Mouse (Mus musculus): ENCODE data around the gene Cmah. TPM values are rescaled to one million over a fixed set of nuclear protein-coding genes. Genes with fewer than 3 reads are reported as not detected.
"Not testable (repeated sequence)": the region's sequence is repeated elsewhere in the genome, so short reads cannot be mapped to it uniquely, and the experiment has no call there.

The Cmah gene
- total and polyA plus RNA-seq, 3 experiments, result 1.4 to 2.2 TPM; not detected in 1

DNA sequence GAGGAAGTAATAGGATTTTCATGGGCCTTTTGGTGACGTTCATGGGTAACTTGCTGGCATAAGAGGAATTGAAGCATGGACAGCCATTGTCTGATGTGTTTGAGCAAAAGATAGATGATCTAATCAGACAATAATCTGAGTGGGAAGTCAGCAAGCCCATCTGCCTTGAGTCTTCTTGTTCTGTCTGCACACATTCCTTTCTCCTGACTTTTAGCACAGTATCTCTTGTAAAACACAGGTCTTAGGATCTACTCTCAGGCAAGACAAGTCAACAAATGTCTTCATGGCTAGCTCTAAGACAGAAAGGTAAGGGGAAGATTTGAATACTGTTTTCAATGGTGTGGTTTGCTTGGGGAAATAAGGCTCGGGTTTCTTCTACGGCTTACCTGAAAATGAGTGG, 70.0 kb downstream of the Cmah start:
- H3K27me3 ChIP-seq (ENCODE audit: control insufficient read depth in 1 of 2, insufficient read depth in 2 of 2, low read length in 2 of 2), result peaks cover 0 to 4% of the 10 kb centered on the region in 2 experiments; a peak in 2 of 4 replicates
- TF ChIP-seq ZC3H11A (IDR thresholded peaks at IDR 0.05; ENCODE audit: low read depth, low read length) (no peak), NELFE (IDR thresholded peaks at IDR 0.05; ENCODE audit: low read depth, low read length) (no peak), ETS1 (IDR thresholded peaks at IDR 0.05; ENCODE audit: low read depth, low read length) (no peak), GATA1 (IDR thresholded peaks at IDR 0.05; ENCODE audit: low read depth, low read length) (no peak), ZNF384 (IDR thresholded peaks at IDR 0.05; ENCODE audit: low read depth, low read length) (no peak)
- no peaks in the 10 kb centered on the region for H3K79me2 ChIP-seq (ENCODE audit: control insufficient read depth, insufficient read depth, low read length, poor library complexity)
- no peak for DNase-seq (ENCODE audit: low read depth, low spot score)
- H3K9me3 ChIP-seq (replicated peaks; ENCODE audit: insufficient read depth, low read length), result no peaks in the 10 kb centered on the region
- H3K36me3 ChIP-seq (ENCODE audit: control insufficient read depth in 1 of 2, insufficient read depth in 2 of 2, low read length in 2 of 2), result peaks cover 0 to 6% of the 10 kb centered on the region in 2 experiments; a peak in 2 of 4 replicates
- H3K4me3 ChIP-seq (ENCODE audit: control insufficient read depth in 1 of 2, insufficient read depth in 1 of 2, low read depth in 2 of 2, low read length in 2 of 2), result no peak overlapping the region
- H3K9ac ChIP-seq (ENCODE audit: control insufficient read depth, low read depth, low read length, poor library complexity, severe bottlenecking), result no peak overlapping the region
- peaks cover 3% of the 10 kb centered on the region in 2 experiments; a peak in 3 of 4 replicates for H3K4me1 ChIP-seq (ENCODE audit: control insufficient read depth in 1 of 2, insufficient read depth in 2 of 2, low read length in 2 of 2)
- no peak overlapping the region for H3K27ac ChIP-seq (ENCODE audit: control insufficient read depth, low read depth, low read length)

DNA sequence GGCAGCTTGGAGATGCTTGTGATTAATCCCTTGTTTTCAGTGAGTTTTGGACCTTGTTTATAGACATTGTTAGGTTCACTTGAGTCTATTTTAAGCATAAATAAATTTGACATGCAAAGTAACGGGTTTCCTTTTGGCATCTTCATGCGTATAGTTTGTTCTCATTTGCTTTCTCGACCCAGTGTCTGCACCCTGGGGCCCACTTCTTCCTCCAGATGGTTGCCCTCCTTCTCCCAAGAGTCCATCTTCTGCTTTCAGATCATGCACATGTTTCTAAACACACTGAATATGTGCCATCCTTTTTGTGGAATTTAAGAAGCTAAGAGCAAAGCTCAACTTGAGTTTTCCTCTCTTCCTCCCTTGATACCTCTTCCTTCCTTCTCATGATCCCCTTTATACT, 71.3 kb downstream of the Cmah start:
- Histone ChIP-seq H3K4me3 (ENCODE audit: control insufficient read depth in 1 of 2, insufficient read depth in 1 of 2, low read depth in 2 of 2, low read length in 2 of 2) (no peak overlapping the region), H3K79me2 (ENCODE audit: control insufficient read depth, insufficient read depth, low read length, poor library complexity) (no peaks in the 10 kb centered on the region), H3K4me1 (ENCODE audit: control insufficient read depth in 1 of 2, insufficient read depth in 2 of 2, low read length in 2 of 2) (no peaks in the 10 kb centered on the region), H3K36me3 (ENCODE audit: control insufficient read depth in 1 of 2, insufficient read depth in 2 of 2, low read length in 2 of 2) (peaks cover 0 to 1% of the 10 kb centered on the region in 2 experiments; a peak in 1 of 4 replicates), H3K27ac (ENCODE audit: control insufficient read depth, low read depth, low read length) (no peak overlapping the region), H3K27me3 (ENCODE audit: control insufficient read depth in 1 of 2, insufficient read depth in 2 of 2, low read length in 2 of 2) (peaks cover 0 to 4% of the 10 kb centered on the region in 2 experiments; a peak in 3 of 4 replicates), H3K9me3 (replicated peaks; ENCODE audit: insufficient read depth, low read length) (no peaks in the 10 kb centered on the region), H3K9ac (ENCODE audit: control insufficient read depth, low read depth, low read length, poor library complexity, severe bottlenecking) (no peak overlapping the region)
- DNase-seq (ENCODE audit: low read depth, low spot score), result no peak
- TF ChIP-seq NELFE (IDR thresholded peaks at IDR 0.05; ENCODE audit: low read depth, low read length), result no peak
- no peak for TF ChIP-seq HCFC1 (IDR thresholded peaks at IDR 0.05; ENCODE audit: low read depth, low read length)

DNA sequence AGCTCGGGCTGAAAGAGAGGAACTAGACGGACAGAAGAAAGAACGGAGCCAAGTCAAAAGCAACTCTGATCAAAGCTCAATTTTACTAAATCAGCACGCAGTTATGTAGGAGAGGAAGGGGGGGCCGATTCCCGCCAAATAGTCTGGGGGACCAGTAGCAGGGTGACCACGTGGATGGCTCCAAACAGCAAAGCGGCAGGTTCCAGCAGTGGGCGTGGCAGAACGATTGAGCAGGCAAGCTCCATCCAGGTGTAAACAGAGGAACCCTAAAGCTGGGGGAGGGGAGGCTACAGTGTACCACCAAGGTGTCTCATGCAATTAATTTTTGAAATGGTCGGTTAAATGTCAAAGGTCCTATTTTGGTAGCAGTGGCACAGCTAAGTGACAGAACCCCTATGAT, 74.6 kb downstream of the Cmah start:
- not testable (repeated sequence) for H3K27me3 ChIP-seq (ENCODE audit: control insufficient read depth in 1 of 2, insufficient read depth in 2 of 2, low read length in 2 of 2); H3K9ac ChIP-seq (ENCODE audit: control insufficient read depth, low read depth, low read length, poor library complexity, severe bottlenecking); H3K4me1 ChIP-seq (ENCODE audit: control insufficient read depth in 1 of 2, insufficient read depth in 2 of 2, low read length in 2 of 2); H3K27ac ChIP-seq (ENCODE audit: control insufficient read depth, low read depth, low read length); H3K9me3 ChIP-seq (replicated peaks; ENCODE audit: insufficient read depth, low read length); DNase-seq (ENCODE audit: low read depth, low spot score); H3K79me2 ChIP-seq (ENCODE audit: control insufficient read depth, insufficient read depth, low read length, poor library complexity); H3K4me3 ChIP-seq (ENCODE audit: control insufficient read depth in 1 of 2, insufficient read depth in 1 of 2, low read depth in 2 of 2, low read length in 2 of 2); H3K36me3 ChIP-seq (ENCODE audit: control insufficient read depth in 1 of 2, insufficient read depth in 2 of 2, low read length in 2 of 2)

- Histone ChIP-seq H3K4me3 (ENCODE audit: control insufficient read depth in 1 of 2, insufficient read depth in 1 of 2, low read depth in 2 of 2, low read length in 2 of 2) (no peak overlapping the region), H3K79me2 (ENCODE audit: control insufficient read depth, insufficient read depth, low read length, poor library complexity) (no peaks in the 10 kb centered on the region), H3K9me3 (replicated peaks; ENCODE audit: insufficient read depth, low read length) (no peaks in the 10 kb centered on the region), H3K9ac (ENCODE audit: control insufficient read depth, low read depth, low read length, poor library complexity, severe bottlenecking) (no peak overlapping the region), H3K4me1 (ENCODE audit: control insufficient read depth in 1 of 2, insufficient read depth in 2 of 2, low read length in 2 of 2) (no peaks in the 10 kb centered on the region), H3K36me3 (ENCODE audit: control insufficient read depth in 1 of 2, insufficient read depth in 2 of 2, low read length in 2 of 2) (no peaks in the 10 kb centered on the region), H3K27me3 (ENCODE audit: control insufficient read depth in 1 of 2, insufficient read depth in 2 of 2, low read length in 2 of 2) (peaks cover 0 to 2% of the 10 kb centered on the region in 2 experiments; a peak in 3 of 4 replicates), H3K27ac (ENCODE audit: control insufficient read depth, low read depth, low read length) (no peak overlapping the region)
- TF ChIP-seq USF2 (IDR thresholded peaks at IDR 0.05; ENCODE audit: borderline replicate concordance in 1 of 2, insufficient read depth in 1 of 2, low read depth in 1 of 2, low read length in 2 of 2) (no peak), ETS1 (IDR thresholded peaks at IDR 0.05; ENCODE audit: low read depth, low read length) (no peak), MYB (IDR thresholded peaks at IDR 0.05; ENCODE audit: low read depth, low read length) (no peak), RAD21 (IDR thresholded peaks at IDR 0.05; ENCODE audit: low read depth, low read length) (no peak), KAT2A (conservative IDR thresholded peaks at IDR 0.05; ENCODE audit: low read depth, low read length) (no peak), GATA1 (IDR thresholded peaks at IDR 0.05; ENCODE audit: low read depth, low read length) (no peak), MEF2A (IDR thresholded peaks at IDR 0.05; ENCODE audit: extremely low read depth, insufficient replicate concordance, low read depth, low read length, poor library complexity, severe bottlenecking) (no peak), ZNF384 (IDR thresholded peaks at IDR 0.05; ENCODE audit: low read depth, low read length) (no peak), UBTF (IDR thresholded peaks at IDR 0.05; ENCODE audit: borderline replicate concordance, insufficient read depth, low read depth, low read length) (no peak)
- no peak for DNase-seq (ENCODE audit: low read depth, low spot score)
Observed at GRCm38 (mm10) chr13:24403054-24403453, 75.8 kb downstream of the Cmah start.
